Mouse (Mus musculus) gastrocnemius, postnatal 36 days (tissue): ENCODE results near the gene Olfr1061. TPM values are rescaled to one million over a fixed set of nuclear protein-coding genes. Genes with fewer than 3 reads are reported as not detected.
"Not testable (repeated sequence)": the region's sequence is repeated elsewhere in the genome, so short reads cannot be mapped to it uniquely, and the experiment has no call there.

Source experiments
- DNase-seq, 2 experiments: peaks; one replicate each; pipeline ENCODE4 v3.0.0; 2022
- intact Hi-C: fragments of 180-260 bp; cut with DNase I; formaldehyde crosslinking; loops from one replicate; pipeline ENCODE4 v1.15.1; 2025
- long read RNA-seq, 2 experiments: library from polyadenylated mRNA; stranded (forward); transcript quantifications; one replicate each; pipeline ENCODE4 v2.0.0; 2021
- total RNA-seq, 2 experiments: library from RNA; stranded (reverse); gene quantifications; 2 replicates each; pipeline ENCODE4 v1.2.3; 2021

The Olfr1061 gene
- not detected for total RNA-seq
- long read RNA-seq, experiment 1 = 0 reads
- long read RNA-seq, experiment 2 = 0 reads

DNA sequence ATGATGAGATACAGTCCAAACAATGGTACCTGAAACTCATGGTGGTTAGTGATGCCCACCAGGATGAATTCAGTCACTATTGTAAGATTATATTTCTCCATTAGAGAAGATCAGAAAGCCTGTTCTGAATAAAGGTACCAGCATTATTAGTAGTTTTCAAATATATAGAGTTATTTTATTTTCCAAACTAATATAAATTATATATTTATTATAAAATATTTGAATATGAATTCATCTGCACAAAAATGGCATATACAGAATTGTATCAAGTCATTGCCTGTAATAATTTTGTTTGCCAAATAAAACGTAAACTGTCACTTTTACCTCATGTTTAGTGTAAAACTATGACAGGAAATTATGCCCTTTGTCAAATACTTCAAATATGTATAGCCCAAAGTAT, at the start of gene Olfr1061:
Gene Olfr1061, minus strand, starts transcription at position 101 of the 400 bp plus-strand sequence.
- intact Hi-C loops = no loop called here
- DNase-seq = no peak

- no peak for DNase-seq
- intact Hi-C loops = no loop called here
These were observed 46.6 kb upstream of the Olfr1061 start for GRCm38 (mm10) chr2:86460434-86460833.

GRCm38 (mm10) chr2:86456169-86456568, 42.3 kb upstream of the Olfr1061 start, which contains the start of gene Olfr1066:
Gene Olfr1066 (minus strand): TSS chr2:86456269.
- intact Hi-C loops = no loop called here
- DNase-seq = no peak

- intact Hi-C loops, DNase-seq: not testable (repeated sequence)
These were observed 36.6 kb upstream of the Olfr1061 start, which contains the start of gene Olfr1065 for GRCm38 (mm10) chr2:86450491-86450890. Gene Olfr1065 (minus strand): TSS chr2:86450591.

GRCm38 (mm10) chr2:86442101-86442500, 28.3 kb upstream of the Olfr1061 start:
- intact Hi-C loops, DNase-seq: not testable (repeated sequence)

DNA sequence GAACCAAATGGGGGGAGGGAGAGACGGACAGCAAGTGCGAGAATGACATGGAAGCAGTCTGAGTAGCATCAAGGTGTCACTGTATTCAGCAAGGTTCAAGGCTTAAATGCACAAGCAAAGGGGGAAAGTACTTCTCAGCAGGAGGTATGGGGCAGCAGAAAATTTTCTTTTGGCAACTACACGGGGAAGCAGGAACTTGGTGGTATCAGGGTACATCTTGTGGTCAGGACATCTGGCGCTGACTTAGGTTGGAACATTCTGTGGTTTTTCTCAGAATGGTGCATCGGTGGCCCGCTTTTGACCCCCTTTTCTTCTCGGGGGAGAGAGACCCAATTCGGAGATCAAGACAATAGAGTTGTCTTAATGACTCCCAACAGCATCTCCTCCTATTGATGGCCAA, 14.7 kb upstream of the Olfr1061 start:
- DNase-seq, intact Hi-C loops: not testable (repeated sequence)

- intact Hi-C loops, DNase-seq: not testable (repeated sequence)
These were observed 12.8 kb upstream of the Olfr1061 start, which contains the start of gene Olfr1062 for GRCm38 (mm10) chr2:86426649-86427048. Gene Olfr1062 (minus strand): TSS chr2:86426749.

GRCm38 (mm10) chr2:86395114-86395513, 18.7 kb downstream of the Olfr1061 start:
- intact Hi-C loops = no loop called here
- no peak for DNase-seq

DNA sequence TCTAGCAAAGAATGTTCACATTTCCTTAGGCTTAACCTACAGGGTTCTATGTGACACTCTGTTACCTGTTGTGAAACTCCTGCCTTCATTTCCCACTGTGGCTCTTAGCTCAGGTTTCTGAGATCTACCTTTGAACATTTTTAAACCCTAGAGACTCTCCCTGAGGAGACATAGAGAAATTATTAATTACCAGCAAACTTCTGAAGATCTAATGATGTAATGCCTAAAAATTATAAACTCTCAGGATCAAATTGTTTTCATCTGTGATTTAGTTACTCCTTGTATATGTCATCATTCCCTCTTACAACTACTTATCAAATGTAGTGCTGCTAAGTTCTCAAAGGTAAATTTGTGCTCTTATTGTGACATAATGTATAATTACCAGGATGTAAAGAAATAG, 25.4 kb downstream of the Olfr1061 start, which contains the start of gene Olfr1058:
Gene Olfr1058, minus strand, starts transcription at position 101 of the 400 bp plus-strand sequence.
- DNase-seq, intact Hi-C loops: not testable (repeated sequence)

DNA sequence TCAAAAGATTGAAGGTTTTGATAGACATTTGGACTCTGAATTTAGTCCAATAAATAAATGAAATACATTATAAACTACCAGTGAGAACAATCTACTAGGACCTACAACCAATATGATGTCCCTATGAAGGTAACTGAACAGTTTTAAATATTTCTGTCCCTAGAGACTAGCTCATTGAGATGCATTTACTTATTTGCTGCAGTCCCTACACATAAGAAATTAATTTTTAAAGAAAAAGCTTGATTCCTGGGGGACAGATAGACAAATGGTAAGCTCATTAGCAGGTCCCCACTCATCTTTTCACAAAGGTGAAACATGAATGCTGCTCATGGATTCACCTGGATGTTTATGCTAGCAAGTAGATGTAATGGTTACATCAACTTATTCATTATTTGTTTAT, 35.6 kb downstream of the Olfr1061 start, which contains the start of gene Olfr1057:
Gene Olfr1057, minus strand, starts transcription at position 101 of the 400 bp plus-strand sequence.
- intact Hi-C loops = no loop called here

DNA sequence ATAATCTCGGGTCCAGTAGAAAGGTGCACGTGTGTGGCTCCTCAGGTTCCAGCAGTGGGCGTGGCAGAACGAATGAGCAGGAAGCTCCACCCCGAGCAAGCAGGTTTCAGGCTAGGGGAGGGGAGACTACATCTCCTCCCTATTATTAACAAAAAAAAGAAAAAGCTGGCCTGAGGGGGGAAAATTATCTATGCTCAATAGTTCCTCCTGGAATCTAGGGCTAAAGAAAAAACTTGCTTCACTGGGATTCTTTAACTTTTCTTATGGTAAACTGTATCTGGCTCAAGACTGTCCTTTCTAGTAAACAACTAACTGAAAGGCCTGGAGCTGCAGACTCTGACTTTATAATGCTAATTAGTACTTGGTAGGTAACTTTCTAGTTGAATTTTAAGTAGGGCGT, 47.5 kb downstream of the Olfr1061 start:
- DNase-seq, intact Hi-C loops: not testable (repeated sequence)

More for the DNA sequence above, 35.6 kb downstream of the Olfr1061 start, which contains the start of gene Olfr1057:
- no peak for DNase-seq

Other genes starting within 250 kb of the Olfr1061 start
- not detected for gene Olfr1043, start 246.5 kb downstream of the Olfr1061 start, total RNA-seq
- not detected for gene Olfr1044, start 236.2 kb downstream of the Olfr1061 start, total RNA-seq
- gene Olfr52, start 228.4 kb downstream of the Olfr1061 start, total RNA-seq = not detected
- gene Olfr1045, start 211.0 kb downstream of the Olfr1061 start, total RNA-seq = not detected
- gene Olfr1046, start 194.7 kb downstream of the Olfr1061 start, total RNA-seq = not detected
- gene Olfr1047, start 182.6 kb downstream of the Olfr1061 start, total RNA-seq = not detected
- not detected for gene Olfr1048, start 173.8 kb downstream of the Olfr1061 start, total RNA-seq
- not detected for gene Olfr1049, start 155.7 kb downstream of the Olfr1061 start, total RNA-seq
- not detected for gene Olfr1051, start 135.0 kb downstream of the Olfr1061 start, total RNA-seq
- gene Olfr1052, start 121.6 kb downstream of the Olfr1061 start, total RNA-seq = not detected
- not detected for gene Olfr1053, start 98.8 kb downstream of the Olfr1061 start, total RNA-seq
- not detected for gene Olfr1054, start 78.6 kb downstream of the Olfr1061 start, total RNA-seq
- not detected for gene Olfr1055, start 63.8 kb downstream of the Olfr1061 start, total RNA-seq
- gene Olfr1056, start 51.6 kb downstream of the Olfr1061 start, total RNA-seq = not detected
- not detected for gene Olfr1057, start 35.7 kb downstream of the Olfr1061 start, total RNA-seq
- gene Olfr1058, start 25.5 kb downstream of the Olfr1061 start, total RNA-seq = not detected
- not detected for gene Olfr1062, start 12.7 kb upstream of the Olfr1061 start, total RNA-seq
- not detected for gene Olfr1065, start 36.5 kb upstream of the Olfr1061 start, total RNA-seq
- gene Olfr1066, start 42.2 kb upstream of the Olfr1061 start, total RNA-seq = not detected
- gene Olfr228, start 73.3 kb upstream of the Olfr1061 start, total RNA-seq = not detected
- not detected for gene Olfr1076, start 94.4 kb upstream of the Olfr1061 start, total RNA-seq
- not detected for gene Olfr1079, start 128.4 kb upstream of the Olfr1061 start, total RNA-seq
- not detected for gene Olfr1080, start 144.2 kb upstream of the Olfr1061 start, total RNA-seq
- not detected for gene Olfr1082, start 184.9 kb upstream of the Olfr1061 start, total RNA-seq
- not detected for gene Olfr1084, start 225.7 kb upstream of the Olfr1061 start, total RNA-seq
- not detected for gene Olfr1085, start 248.0 kb upstream of the Olfr1061 start, total RNA-seq